Mouse (Mus musculus) gastrocnemius, postnatal 14 days (tissue): Measurements from ENCODE around the gene Cyfip1. TPM values are rescaled to one million over a fixed set of nuclear protein-coding genes. Genes with fewer than 3 reads are reported as not detected.

ENCODE experiments used
- total RNA-seq, 2 experiments: library from RNA; stranded (reverse); gene quantifications; 2 replicates each; pipeline ENCODE4 v1.2.3; 2021

Cyfip1 gene
- total RNA-seq, 2 experiments from 2014 or later = 28.3 to 29.4 TPM

Other genes starting within 250 kb of the Cyfip1 start
- under 1 TPM; 0.12 to 0.20 TPM for gene Siglech, start 73.6 kb upstream of the Cyfip1 start, total RNA-seq
- gene Tubgcp5, start 47.6 kb upstream of the Cyfip1 start, total RNA-seq = 1 to 10 TPM; 9.0 to 9.8 TPM
- gene Nipa2, start 120.7 kb downstream of the Cyfip1 start, total RNA-seq = 10 to 100 TPM; 26.3 to 27.2 TPM
- 1 to 10 TPM; 2.4 to 3.2 TPM for gene Nipa1, start 178.2 kb downstream of the Cyfip1 start, total RNA-seq
- gene Herc2, start 208.5 kb downstream of the Cyfip1 start, total RNA-seq = 10 to 100 TPM; 26.8 to 29.0 TPM